Mouse (Mus musculus): ENCODE results near the gene Timd2. TPM values are rescaled to one million over a fixed set of nuclear protein-coding genes. Genes with fewer than 3 reads are reported as not detected.
A peak's percentile ranks its signal among the peaks of the same experiment; 100 is the strongest.
"Not testable (repeated sequence)": the region's sequence is repeated elsewhere in the genome, so short reads cannot be mapped to it uniquely, and the experiment has no call there.

Gene Timd2
- total RNA-seq, 4 experiments from 2014 or later: not detected

DNA sequence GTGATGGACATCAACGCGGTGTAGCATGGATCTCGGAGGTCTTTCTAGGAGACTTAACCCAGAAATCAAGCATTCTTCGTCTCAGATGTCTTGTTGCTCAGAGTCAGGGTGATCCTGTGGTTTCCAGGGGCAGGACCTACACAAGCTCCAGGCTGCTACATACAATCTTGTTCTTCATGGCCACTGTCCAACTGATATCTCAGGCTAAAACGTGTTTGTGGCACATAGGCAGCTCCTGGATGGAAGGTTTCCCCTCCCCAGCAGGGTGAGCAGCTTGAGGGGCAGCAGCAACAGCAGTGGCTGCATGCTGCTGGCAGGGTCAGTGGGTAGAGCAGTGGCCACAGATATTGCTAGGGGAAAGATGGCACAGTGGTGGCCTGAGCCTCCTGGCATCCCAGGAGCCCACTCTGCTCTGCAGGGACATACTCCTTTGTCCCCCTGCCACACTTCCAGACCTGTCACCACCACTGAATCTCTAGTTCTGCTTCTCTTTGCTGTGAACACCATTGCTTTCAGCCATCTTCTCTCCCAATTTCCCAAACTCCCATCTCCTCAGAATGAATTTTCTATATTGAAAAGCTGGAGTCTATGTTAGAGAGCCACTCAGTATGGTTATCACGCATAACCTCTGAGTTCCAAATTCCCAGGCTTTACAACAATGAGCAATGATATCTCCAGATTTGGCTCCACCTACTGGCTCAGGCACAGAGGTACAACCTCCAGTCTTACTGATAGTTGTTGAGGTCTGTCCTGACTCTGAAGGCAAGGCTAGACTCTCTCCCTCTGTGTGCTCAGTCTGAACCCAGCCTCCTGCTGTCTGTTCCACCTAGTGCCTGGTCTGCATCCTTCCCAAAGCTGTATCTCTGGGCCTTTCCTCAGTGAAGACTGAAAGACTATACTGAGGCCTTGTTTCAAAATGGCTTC is 41.0 kb downstream of the Timd2 start:
- no peak for DNase-seq (ENCODE audit: low spot score in 2 of 2)

DNA sequence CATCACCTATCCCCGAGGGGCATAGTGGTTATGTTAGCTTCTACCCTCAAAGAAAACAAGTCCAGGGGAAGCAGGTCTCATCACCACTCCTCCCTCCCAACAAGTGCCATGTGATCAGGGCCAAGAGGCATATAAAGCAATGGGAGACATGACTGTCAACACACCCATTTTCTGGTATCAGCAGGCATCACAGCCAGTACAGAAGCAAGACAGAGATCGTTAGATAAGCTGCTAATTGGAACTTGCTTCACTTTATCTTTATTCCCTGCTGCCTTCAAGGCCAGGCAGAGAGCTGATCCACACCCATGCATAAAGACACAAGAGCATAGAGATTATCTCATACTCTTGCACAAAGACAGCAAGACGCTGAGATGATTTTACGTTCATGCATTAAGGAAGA is 43.6 kb downstream of the Timd2 start:
- DNase-seq (ENCODE audit: low spot score in 2 of 2): no peak

DNA sequence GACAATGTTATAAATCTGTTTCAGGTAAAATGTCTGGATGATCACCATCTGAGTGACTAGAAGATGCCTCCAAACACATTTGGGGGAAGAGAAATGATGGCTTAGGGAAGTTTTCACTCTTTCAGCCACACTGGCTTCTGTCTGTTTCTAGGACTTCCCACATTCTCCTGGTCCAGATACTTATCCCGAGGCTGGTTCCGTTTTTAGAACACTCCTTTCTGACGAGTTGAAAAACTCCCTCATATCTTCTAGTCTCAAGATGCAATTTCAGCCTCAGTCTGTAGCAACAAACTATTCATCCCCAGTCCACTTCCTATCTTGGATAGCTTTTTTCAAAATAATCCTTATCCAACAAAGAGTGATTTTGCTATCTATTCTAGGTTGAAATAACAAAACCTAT is 54.4 kb downstream of the Timd2 start:
- DNase-seq (ENCODE audit: low spot score in 2 of 2): no peak

DNA sequence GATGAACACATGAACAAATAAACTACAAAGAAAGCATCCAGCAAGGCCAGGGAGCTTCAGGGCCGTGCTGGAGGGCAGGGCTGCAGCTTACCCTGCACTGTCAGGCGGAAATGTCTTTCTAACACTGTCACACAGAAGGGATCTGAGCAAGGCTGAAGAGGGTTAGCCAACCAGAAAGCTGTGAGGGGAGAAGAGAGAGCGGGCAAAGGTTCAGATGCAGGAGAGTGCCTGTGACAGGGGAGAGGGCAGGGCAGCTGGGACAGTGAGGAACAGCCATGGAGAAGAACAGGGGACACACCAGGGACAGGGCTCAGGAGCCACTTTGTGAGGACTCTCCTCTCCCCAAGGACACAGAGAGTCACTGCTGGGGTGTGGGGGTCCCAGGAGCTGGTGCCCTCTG is 57.2 kb downstream of the Timd2 start:
- not testable (repeated sequence) for DNase-seq (ENCODE audit: low spot score in 2 of 2)

DNA sequence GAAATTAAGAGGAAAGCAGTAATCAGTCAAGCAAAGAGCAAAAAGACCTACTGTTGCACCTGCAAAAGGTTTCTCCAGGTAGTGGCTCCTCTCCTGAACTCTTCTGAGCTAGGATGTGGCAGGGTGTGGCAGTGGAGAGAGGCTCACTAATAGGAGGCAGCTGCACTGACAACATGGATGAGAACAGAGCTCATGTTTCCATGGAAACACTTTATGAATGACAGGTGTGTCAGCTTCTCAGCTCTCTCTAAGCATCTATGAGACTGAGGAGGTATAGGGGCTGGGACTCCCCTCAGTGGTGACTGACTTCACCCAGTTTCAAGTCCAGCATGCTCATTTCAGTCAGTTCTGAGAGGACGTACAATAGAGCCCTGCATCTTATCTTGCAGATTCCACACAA is 62.0 kb downstream of the Timd2 start:
- DNase-seq (ENCODE audit: low spot score in 2 of 2): no peak

DNA sequence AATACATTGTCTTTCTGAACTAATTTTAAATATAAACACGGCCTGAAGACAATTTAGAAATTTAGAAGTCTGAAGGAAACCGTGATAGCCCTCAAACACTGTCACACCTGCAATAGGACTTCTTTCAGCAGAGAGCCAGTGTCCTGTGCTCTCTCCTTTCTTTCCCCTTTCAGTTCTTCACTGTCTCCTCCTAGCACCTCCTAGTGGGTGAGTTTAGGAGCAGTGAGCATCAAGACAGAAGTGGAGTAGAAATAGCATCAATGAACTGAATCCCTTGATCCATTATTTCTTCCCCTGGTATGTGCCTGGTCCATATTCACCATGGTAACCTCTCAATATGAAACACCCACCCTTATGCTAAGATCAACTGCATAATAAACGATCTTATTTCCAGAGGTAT is 70.3 kb downstream of the Timd2 start:
- DNase-seq (ENCODE audit: low spot score in 2 of 2): no peak

DNA sequence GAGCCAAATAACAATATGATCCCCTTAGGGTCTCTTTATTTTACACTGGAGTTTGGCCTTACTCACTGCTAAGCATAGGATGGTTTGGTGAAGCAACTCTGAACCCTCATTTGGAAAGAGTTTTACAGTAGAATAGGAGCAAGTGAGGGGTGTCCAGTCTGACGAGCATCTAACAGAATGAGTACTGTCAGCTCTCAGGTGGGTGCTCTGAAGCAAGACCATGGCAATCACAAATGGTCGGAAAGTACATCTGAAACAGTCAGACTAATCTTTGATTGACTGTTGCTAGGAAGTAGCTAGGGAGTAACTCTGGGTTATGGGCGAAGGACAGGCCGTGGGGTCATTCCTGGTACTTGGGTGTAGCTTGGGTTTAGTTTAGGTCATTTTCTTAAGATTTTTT is 71.3 kb downstream of the Timd2 start:
- DNase-seq (ENCODE audit: low spot score in 2 of 2): not testable (repeated sequence)

DNA sequence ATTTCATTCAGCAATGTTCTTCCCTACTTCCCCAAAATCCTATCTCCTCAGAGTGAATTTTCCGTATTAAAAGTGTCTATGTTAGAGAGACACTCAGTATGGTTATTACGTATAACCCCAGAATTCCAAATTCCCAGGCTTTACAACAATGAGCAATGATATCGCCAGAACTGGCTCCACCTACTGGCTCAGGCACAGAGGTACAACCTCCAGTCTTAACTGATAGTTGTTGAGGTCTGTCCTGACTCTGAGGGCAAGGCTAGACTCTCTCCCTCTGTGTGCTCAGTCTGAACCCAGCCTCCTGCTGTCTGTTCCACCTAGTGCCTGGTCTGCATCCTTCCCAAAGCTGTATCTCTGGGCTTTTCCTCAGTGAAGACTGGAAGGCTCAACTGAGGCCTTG is 75.2 kb downstream of the Timd2 start:
- peak in 1 of 2 experiments; percentile 6 for DNase-seq (ENCODE audit: low spot score in 2 of 2)

DNA sequence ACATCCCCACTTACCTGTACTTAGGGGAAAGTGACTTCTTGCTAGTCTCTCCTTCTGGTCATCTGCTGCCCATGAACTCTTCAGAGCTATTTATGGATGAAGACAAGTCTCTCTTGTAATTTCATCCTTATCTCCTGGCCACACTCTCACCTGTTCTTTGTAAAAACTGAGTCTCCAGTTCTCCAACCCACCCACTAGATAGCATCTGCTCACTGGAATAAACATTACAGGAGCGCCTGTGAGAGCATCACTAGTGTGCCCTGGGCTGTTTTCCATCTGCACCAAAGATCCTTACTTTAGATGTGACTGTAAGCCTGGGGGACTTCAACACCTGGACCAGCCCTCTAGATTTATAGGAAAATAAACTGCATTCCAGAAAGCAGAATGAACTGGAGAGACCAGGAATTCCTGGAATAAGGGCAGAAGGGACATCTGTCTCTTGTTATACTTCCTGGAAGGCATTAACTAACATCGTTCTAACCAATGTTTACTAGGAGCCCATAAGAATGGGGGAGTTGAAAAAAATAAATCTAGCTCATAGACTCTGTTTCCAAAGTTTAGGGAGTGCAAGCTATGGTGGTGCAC is 77.6 kb downstream of the Timd2 start, which contains the start of gene Dppa1:
TSS of gene Dppa1 (minus strand) at position 51 of the 585 bp plus-strand sequence.
- DNase-seq (ENCODE audit: low spot score in 2 of 2): no peak

DNA sequence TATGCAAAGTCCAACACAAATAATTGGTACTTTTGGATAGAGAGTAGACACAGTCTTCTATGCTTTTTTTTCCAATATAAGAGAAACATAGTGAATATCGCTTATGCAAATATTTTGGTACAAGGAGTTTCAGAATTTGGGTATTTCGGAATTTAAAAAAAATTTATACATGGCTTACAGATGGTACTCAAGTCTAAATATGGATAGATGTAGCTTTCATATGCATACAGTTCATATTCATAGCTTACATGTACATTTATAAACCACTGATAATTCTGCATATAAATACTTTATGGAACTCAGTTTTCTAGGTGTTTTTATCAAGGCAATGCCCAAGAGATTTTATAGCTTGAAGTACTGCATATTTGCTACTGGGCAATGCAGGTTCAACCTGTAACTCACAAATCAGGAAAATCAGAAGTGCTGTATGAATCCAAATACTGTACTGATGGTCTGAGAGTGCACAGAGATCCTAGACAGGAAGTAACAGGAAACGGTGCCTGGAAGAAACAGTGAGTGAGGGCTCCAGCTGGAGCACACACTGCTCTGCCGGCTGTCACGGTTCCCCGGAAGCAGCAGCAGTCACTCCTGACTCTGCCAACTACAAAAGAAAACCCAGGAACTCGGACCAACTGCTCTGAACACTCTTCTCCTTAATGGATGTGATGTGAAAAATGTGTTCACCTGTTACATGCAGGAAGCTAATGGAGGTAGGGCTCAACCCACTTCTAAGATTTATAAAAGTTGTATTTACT is 86.3 kb downstream of the Timd2 start:
- no peak for DNase-seq (ENCODE audit: low spot score in 2 of 2)

DNA sequence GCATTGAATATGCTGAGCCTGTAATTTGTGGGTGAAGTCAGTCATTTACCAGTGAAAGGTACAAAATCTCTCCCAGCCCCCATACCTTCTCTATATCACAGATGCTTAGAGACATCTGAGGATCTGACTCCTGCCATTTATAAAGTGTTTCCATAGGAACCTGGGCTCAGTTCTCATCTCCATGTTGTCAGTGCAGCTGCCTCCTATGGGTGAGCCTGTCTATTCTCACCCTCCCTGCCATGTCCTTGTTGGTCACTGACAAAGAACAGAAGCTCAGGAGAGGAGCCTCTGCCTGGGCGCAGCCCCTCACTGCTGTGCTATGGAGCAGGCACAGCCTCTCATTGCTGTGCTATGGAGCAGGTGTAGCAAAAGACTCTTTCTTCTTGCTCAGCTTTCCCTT is 86.9 kb downstream of the Timd2 start:
- DNase-seq (ENCODE audit: low spot score in 2 of 2): no peak

Other genes starting within 250 kb of the Timd2 start
- gene Gm12169, start 182.8 kb downstream of the Timd2 start, total RNA-seq (2022): not detected
- not detected for gene BC053393, start 135.5 kb downstream of the Timd2 start, total RNA-seq (2022)
- gene Dppa1, start 77.8 kb downstream of the Timd2 start, total RNA-seq (2022): not detected
- not detected for gene Havcr1, start 28.0 kb upstream of the Timd2 start, total RNA-seq (2022)
- under 1 TPM in 1 of 4 experiments, not detected in 3; 0.16 TPM for gene Timd4, start 103.7 kb upstream of the Timd2 start, total RNA-seq (2022)

All from left cerebral cortex, adult 8-10 months (tissue).